8 mouse cellular contexts compared by ENCODE assay signal in the genomic region with DNA sequence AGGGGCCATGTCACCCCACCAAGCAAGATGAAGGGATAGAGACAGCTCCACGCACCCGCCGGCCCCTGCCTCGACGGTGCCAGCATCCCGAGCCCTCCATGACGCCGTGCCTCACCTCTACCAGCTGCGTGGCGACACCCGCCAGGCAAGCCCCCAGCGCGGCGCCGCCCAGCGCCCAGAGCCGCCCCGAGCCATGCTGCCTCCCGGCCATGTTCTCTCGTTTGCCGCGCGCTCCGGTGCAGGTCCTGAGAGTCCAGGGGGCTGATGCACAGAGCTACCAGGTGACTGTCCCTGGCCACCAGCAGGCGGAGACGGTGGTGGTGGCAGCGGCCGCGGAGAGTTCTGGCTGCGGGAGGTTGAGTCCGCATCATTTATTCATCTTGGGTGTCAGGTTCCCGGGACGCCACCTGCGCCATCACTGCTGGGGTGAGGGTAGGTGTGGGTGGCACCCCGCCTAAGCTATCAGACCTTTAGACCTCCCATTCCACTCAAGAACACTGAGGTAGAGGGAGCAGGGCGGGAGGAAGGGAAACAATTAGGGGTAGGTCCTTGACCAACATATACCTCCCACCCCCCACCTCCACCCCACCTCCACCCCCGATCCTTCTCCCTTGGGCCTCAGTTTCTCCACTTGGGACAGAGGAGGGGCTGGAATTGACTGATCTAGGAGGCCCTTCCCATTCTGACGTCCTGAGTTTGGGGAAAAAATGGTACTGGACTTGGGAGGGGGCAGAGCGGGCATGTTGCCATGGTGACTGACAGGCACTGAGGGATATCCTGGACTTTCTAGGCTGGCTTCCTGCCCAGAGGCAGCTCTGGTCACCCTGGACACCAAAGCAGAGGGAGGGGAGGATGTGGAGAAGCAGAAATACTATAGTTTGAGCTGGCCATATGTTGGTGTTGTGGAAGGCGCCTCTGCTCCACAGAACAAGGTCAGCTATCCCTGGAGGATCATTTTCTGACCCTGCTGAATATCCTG. TPM values are rescaled to one million over a fixed set of nuclear protein-coding genes. Genes with fewer than 3 reads are reported as not detected.
DNase-seq lines count a peak whose midpoint lies in the region; ATAC-seq and TF ChIP-seq lines count a peak whose summit lies in the region.

No protein-coding gene starts in this region.

- WGBS in olfactory bulb, adult 2 months, result 12% methylated on average over 40 of the region's 40 CpGs

- intact Hi-C loops in left cerebral cortex, postnatal 10 days (cut with DNase I), result loop anchor here (5.0 kb wide), 1 partner anchor 157 kb away; no protein-coding TSS in a partner anchor
- intact Hi-C loops in left cerebral cortex, postnatal 25 days (cut with DNase I), result loop anchor here (5.0 to 10.0 kb wide), 2 partner anchors 239 to 462 kb away; no protein-coding TSS in a partner anchor

- H3K27ac ChIP-seq in olfactory bulb, adult 2 months (ENCODE audit: insufficient read depth, low read depth, low read length), result no peak overlapping the region

- peaks cover 9% of the 10 kb centered on the region for H3K4me1 ChIP-seq in olfactory bulb, adult 2 months (ENCODE audit: control insufficient read depth, insufficient read depth, low read length)

- no peak for TF ChIP-seq CTCF in olfactory bulb, adult 2 months (IDR thresholded peaks at IDR 0.05; ENCODE audit: insufficient read depth, low read depth, low read length)

- no peak for ATAC-seq in erythroblast, adult 5-6 weeks (replicated peaks; ENCODE audit: low FRiP score, poor library complexity, severe bottlenecking)

- peak overlapping the region; percentile 28 for H3K4me3 ChIP-seq in olfactory bulb, adult 2 months (ENCODE audit: insufficient read depth, low read depth, low read length)

- no peak for TF ChIP-seq POLR2A in olfactory bulb, adult 2 months (IDR thresholded peaks at IDR 0.05; ENCODE audit: insufficient read depth, low read depth, low read length)

- DNase-seq in left cerebral cortex, postnatal 10 days (ENCODE audit: extremely low spot score in 1 of 2, low spot score in 2 of 2), result peak; percentile 79 to 91
- no peak for DNase-seq in left cerebral cortex, adult 11 months (ENCODE audit: low spot score)
- peak; percentile 56 for DNase-seq in brain, embryonic 18.5 days (ENCODE audit: low read depth, low spot score)
- peak; percentile 57 for DNase-seq in heart, postnatal 4 days
- peak; percentile 23 to 59 for DNase-seq in left cerebral cortex, postnatal 25 days (ENCODE audit: low spot score in 2 of 2)
- no peak for DNase-seq in gastrocnemius, postnatal 10 days

RNA-seq across cellular contexts. Expression of gene Als2cl, which starts 5.7 kb away (rescaled TPM):
- total RNA-seq in left cerebral cortex, postnatal 10 days (2021), result 1 to 10 TPM; 7.8 to 8.4 TPM
- total RNA-seq in heart, postnatal 4 days (2021), result 10 to 100 TPM; 14.4 to 16.3 TPM
- 1 to 10 TPM; 8.2 to 10.0 TPM for total RNA-seq in left cerebral cortex, postnatal 25 days (2021)
- polyA plus RNA-seq in olfactory bulb, adult 2 months (2012; ENCODE audit: insufficient read depth, insufficient read length, low replicate concordance, missing spikeins), result not detected in 2 replicates
- 0.63 TPM in 1 of 2 replicates, not detected in the other for total RNA-seq in erythroblast, adult 5-6 weeks (2015; ENCODE audit: low replicate concordance)
- total RNA-seq in erythroblast, adult 5-6 weeks (2017; ENCODE audit: low replicate concordance), result not detected in 2 replicates
- total RNA-seq in gastrocnemius, postnatal 10 days (2021), result 1 to 10 TPM; 4.5 to 9.7 TPM

RNA-seq across cellular contexts. Expression of gene Tmie, which starts 5.9 kb away (rescaled TPM):
- total RNA-seq in left cerebral cortex, postnatal 10 days (2021), result 1 to 10 TPM; 4.7 to 5.5 TPM
- under 1 TPM; 0.43 to 0.45 TPM for total RNA-seq in heart, postnatal 4 days (2021)
- total RNA-seq in left cerebral cortex, postnatal 25 days (2021), result 1 to 10 TPM; 2.7 to 4.1 TPM
- not detected in 2 replicates for polyA plus RNA-seq in olfactory bulb, adult 2 months (2012; ENCODE audit: insufficient read depth, insufficient read length, low replicate concordance, missing spikeins)
- not detected in 2 replicates for total RNA-seq in erythroblast, adult 5-6 weeks (2015; ENCODE audit: low replicate concordance)
- total RNA-seq in erythroblast, adult 5-6 weeks (2017; ENCODE audit: low replicate concordance), result not detected in 2 replicates
- under 1 TPM; 0.47 to 0.54 TPM for total RNA-seq in gastrocnemius, postnatal 10 days (2021)

RNA-seq across cellular contexts. Expression of gene Prss50, which starts 16.2 kb away (rescaled TPM):
- total RNA-seq in left cerebral cortex, postnatal 10 days (2021), result under 1 TPM in 1 of 2 experiments, not detected in 1; 0.58 TPM
- not detected for total RNA-seq in heart, postnatal 4 days (2021)
- total RNA-seq in left cerebral cortex, postnatal 25 days (2021), result under 1 TPM in 1 of 2 experiments, not detected in 1; 0.71 TPM
- not detected in 2 replicates for polyA plus RNA-seq in olfactory bulb, adult 2 months (2012; ENCODE audit: insufficient read depth, insufficient read length, low replicate concordance, missing spikeins)
- total RNA-seq in erythroblast, adult 5-6 weeks (2015; ENCODE audit: low replicate concordance), result 7.7 TPM in 1 of 2 replicates, not detected in the other
- not detected in 2 replicates for total RNA-seq in erythroblast, adult 5-6 weeks (2017; ENCODE audit: low replicate concordance)
- total RNA-seq in gastrocnemius, postnatal 10 days (2021), result under 1 TPM in 1 of 2 experiments, not detected in 1; 0.41 TPM

RNA-seq across cellular contexts. Expression of gene Prss46, which starts 29.7 kb away (rescaled TPM):
- total RNA-seq in left cerebral cortex, postnatal 10 days (2021), result not detected
- total RNA-seq in heart, postnatal 4 days (2021), result not detected
- total RNA-seq in left cerebral cortex, postnatal 25 days (2021), result not detected
- not detected in 2 replicates for polyA plus RNA-seq in olfactory bulb, adult 2 months (2012; ENCODE audit: insufficient read depth, insufficient read length, low replicate concordance, missing spikeins)
- total RNA-seq in erythroblast, adult 5-6 weeks (2015; ENCODE audit: low replicate concordance), result not detected in 2 replicates
- total RNA-seq in erythroblast, adult 5-6 weeks (2017; ENCODE audit: low replicate concordance), result not detected in 2 replicates
- under 1 TPM in 1 of 2 experiments, not detected in 1; 0.29 TPM for total RNA-seq in gastrocnemius, postnatal 10 days (2021)

RNA-seq across cellular contexts. Expression of gene Prss45, which starts 39.6 kb away (rescaled TPM):
- under 1 TPM; 0.28 to 0.79 TPM for total RNA-seq in left cerebral cortex, postnatal 10 days (2021)
- total RNA-seq in heart, postnatal 4 days (2021), result under 1 TPM in 1 of 2 experiments, not detected in 1; 0.45 TPM
- under 1 TPM; 0.27 to 0.39 TPM for total RNA-seq in left cerebral cortex, postnatal 25 days (2021)
- polyA plus RNA-seq in olfactory bulb, adult 2 months (2012; ENCODE audit: insufficient read depth, insufficient read length, low replicate concordance, missing spikeins), result not detected in 2 replicates
- not detected in 2 replicates for total RNA-seq in erythroblast, adult 5-6 weeks (2015; ENCODE audit: low replicate concordance)
- not detected in 2 replicates for total RNA-seq in erythroblast, adult 5-6 weeks (2017; ENCODE audit: low replicate concordance)
- not detected for total RNA-seq in gastrocnemius, postnatal 10 days (2021)

Comparison
In these comparisons a context has a peak if more than half of its experiments do, and no peak if none do; other contexts are left out.
1. DNase-seq: peak in left cerebral cortex, postnatal 10 days (2 of 2), brain, embryonic 18.5 days (single experiment), heart, postnatal 4 days (single experiment) and left cerebral cortex, postnatal 25 days (2 of 2); none in left cerebral cortex, adult 11 months (single experiment) and gastrocnemius, postnatal 10 days (single experiment).